Mouse (Mus musculus) cerebellum, postnatal 25 days (tissue): ENCODE data around the gene Ociad1.
"Not testable (repeated sequence)": the region's sequence is repeated elsewhere in the genome, so short reads cannot be mapped to it uniquely, and the experiment has no call there.

Source experiments
- DNase-seq, 2 experiments: peaks; one replicate each; pipeline ENCODE4 v3.0.0; 2021; ENCODE audit warnings: mixed read lengths in 2 of 2

The Ociad1 gene

DNA sequence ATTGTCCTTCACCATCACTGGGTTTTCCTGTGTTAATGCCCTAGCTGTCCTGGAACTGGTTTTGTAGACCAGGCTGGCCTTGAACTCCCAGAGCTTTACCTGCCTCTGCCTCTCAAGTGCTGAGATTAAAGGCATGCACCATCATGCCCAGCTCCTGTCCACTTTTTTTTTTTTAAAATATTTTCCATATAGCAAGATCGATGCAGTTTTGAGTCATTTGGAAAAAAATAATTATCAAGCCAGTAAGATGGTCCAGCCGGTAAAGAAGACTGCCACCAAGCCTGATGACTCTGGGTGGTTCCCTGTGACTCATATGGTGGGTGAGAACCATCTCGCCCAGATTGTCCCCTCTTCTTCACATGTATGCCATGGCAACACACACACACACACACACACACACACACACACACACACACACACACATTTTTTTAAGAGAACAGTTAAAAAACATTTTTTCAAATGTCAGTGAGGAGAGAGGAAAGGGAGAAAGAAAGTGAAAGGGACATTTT, 7.1 kb upstream of the Ociad1 start:
- no peak for DNase-seq

DNA sequence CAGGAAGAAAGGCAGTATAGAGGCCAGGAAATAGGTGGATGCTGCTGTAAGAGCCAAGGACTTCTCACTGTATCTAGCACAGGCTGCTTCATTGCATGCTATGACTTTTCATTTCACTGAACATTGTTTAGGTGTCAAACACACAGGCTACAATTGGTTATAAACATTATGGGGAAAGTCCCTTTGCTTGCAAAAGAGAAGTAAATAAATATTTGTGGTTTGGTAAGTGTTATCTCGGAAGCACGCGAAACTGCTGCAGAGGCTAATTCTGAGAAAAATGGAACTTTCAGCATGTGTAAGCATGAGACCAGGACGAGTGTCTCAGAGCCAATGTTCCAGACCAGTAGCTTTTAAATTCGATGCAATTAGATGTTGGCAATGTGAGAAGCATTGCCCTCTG, 6.0 kb upstream of the Ociad1 start:
- no peak for DNase-seq

DNA sequence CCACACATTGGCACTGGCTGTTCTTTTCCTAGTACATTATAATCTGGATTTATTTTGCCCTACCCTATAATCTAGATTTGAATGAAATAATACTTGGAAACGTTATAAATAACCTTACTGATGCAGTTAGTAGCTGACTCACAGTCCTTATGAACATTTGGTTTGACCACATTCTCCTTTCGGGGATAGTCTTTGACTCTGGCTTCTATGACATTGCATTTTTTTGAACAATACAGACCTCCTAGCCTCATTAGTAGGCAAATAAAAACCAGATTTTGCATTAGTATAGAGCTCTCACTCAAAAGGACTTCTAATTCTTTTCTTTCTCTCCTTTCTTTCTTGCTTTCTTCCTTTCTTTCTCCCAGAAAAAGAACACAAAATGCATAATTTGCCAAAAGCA, 2.7 kb upstream of the Ociad1 start:
- no peak for DNase-seq

DNA sequence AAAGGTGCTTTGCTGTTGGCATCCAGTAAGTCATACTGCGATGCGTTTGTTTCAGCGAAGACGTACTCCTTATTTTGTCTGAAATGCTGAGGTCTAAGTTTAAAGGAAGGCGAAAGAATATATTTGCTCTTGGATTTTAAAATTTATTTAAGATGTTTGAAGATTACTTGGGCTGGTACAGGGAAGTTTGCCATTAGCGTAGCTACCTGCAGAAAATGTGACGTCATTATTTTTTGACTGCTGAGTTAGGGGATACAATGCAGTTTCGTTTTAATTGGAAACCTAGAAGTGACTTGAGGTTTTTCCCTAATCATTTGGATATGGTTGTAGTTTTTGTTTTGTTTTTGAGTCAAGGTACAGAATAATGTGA, 859 bp downstream of the Ociad1 start:
- no peak for DNase-seq

DNA sequence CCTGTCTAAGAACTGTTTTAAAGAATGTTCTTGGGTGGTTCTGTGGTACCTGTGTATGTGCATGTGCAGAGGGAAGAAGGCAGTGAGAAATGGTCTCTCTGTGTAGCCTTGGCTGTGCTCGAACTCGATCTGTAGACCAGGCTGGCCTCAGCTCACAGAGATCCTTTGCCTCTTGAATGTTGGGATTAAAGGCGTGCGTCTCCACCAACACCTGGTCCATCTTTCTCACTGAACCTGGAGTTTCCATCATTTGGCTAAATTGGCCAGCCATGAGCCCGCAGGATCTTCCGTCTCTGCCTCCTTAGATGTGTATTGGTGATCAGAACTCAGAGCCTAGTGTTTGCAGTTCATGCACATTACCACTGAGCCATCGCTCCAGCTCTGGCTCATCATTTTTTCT, 2.4 kb downstream of the Ociad1 start:
- DNase-seq: no peak

DNA sequence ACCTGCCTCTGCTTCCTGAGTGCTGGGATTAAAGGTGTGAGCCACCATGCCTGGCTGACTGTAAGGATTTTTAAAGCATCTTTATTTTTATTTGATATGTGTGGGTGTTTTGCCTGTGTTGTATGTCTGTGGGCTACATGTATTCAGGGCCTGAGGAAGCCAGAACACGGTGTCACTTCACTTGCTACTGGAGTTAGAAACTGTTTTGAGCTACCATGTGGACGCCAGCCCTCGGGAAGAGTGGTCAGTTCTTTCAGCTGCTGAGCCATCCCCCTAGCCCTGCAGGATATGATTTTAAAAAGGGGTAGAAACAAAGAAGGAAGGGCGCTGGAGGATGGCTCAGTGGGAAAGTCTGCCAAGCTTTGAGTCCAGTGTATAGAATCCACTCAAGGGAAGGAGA, 3.3 kb downstream of the Ociad1 start:
- no peak for DNase-seq

DNA sequence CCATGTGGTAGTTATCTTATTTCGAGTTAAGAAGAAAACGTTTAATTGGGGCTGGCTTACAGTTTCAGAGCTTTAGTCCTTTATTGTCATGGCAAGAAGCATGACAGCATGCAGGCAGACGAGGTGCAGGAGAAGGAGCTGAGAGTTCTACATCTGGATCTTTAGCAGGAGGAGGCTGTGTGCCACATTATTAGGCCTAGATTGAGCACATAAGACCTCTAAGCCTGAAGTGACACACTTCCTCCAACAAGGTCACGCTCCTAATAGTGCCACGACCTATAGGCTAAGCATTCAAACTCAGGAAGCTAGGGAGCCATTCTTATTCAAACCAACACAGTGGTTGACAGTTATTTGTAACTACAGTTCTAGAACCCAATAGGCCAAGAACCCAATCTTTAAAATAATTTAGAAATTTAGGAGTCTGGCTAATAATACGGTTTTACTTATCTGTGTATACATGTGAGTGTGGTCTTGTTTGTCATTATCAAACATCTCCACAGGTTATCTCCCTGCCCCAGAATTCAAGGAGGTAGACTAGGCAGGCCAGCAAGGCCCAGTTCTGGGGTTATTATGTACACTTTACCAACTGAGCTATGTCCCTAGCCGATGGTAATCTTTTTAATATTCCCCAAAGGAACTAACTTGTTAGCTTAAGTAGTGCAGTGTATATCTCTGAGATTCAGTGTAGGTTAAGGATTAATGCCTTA, 9.2 kb downstream of the Ociad1 start:
- no peak for DNase-seq

DNA sequence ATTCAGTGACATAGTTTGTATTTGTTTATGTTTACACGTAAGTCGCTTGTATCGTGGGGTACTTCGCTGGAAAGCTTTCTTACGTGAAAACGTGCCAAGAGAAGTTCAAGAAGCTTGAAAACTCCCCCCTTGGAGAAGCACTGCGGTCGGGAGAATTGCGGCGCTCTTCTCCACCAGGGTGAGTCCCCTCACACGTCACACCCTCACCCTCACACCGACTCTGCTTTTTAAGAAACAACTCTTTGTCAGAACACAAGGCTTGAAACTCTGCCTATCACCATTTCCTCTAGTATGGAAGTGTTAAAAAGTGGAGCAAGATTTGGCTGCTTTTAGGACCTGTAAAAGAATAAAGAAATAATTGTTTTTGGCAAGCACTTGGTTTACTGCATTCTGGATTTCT, 11.9 kb downstream of the Ociad1 start:
- DNase-seq: no peak

DNA sequence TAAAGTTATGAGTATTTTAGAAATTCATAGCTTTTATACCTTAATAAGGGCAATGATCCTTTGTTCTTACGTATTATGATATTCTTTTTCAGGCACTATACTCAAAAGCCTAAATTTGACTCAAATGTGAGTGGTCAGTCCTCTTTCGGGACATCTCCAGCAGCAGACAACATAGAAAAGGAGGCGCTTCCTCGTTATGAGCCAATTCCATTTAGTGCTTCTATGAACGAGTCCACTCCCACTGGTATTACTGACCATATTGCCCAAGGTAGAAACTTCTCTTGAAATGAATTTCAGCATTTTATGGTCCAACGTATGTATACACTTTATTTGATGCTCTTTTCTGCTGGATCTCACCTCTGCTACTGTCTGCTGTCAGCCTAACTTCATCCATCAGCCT, 13.9 kb downstream of the Ociad1 start:
- no peak for DNase-seq

DNA sequence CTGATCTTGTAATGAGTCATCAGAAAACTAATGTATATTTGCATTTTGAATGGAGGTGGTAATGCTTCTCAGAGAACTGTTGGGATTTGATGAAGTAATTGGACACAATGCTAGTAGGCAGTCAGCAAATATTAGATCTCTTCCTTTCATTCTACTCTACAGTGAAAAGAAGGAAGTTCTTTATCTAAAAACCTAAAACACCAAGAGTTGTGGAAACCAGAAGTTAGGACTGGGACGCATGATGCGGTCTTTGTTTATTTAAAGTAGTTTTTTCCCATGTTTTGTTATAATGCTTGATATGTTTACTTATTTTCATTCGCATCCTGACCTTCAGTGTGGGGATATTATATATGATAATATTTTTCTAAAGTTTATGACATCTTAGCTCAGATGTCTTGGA, 14.7 kb downstream of the Ociad1 start:
- DNase-seq: no peak

DNA sequence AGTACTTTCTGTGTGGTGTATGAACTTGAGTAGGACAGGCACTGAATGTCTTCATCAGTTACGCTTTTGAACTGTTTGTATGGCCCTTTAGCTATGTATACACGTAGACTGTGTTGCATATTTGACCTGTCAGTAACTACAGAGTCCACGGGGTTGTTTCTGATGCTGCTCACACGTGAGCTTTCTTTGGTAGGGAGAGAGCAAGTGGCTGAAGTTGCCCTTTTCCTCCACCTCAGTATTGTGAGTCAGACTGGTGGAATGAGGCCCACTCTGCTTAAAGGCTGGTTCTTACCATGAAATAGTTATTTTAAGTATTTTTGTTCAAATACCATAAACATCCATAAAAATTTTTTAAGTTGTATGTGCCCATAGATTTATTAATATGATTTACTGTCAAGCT, 16.9 kb downstream of the Ociad1 start:
- DNase-seq: no peak

DNA sequence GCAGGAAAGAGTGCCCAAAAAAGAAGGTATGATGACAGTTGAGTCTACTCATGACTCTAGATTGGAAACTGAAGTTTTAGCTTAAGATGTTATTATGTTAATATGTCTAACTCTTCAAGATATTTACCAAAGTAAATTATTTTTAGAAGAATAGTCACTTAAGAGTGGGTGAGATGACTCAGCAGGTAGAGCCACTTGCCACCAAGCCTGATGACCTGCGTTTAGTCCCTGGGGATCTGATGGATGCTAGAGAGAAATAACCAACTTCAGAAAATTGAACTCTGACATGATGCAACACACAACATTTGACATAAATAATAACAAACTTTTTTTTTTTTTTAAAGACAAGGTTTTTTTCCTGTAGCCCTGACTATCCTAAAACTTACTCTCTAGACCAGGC, 17.8 kb downstream of the Ociad1 start:
- DNase-seq: no peak

DNA sequence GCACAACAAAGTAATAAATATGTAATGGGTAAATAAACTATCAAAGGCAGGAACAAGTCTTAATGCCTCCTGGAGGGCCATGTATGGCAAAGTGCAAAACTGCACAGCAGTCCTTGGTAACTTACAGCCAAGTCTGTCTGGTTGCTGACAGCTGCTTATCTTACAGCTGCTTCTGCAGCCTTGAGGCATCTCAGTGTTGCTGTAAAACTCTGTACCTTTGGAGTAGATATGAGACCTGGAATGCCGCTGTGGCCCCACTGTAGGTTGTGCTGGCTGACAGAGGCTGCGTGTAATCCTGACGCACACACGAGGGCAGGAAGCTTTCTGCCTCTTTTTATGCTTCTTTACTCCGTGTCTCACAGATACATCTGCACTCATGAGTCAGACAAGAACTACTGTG, 18.9 kb downstream of the Ociad1 start:
- no peak for DNase-seq

DNA sequence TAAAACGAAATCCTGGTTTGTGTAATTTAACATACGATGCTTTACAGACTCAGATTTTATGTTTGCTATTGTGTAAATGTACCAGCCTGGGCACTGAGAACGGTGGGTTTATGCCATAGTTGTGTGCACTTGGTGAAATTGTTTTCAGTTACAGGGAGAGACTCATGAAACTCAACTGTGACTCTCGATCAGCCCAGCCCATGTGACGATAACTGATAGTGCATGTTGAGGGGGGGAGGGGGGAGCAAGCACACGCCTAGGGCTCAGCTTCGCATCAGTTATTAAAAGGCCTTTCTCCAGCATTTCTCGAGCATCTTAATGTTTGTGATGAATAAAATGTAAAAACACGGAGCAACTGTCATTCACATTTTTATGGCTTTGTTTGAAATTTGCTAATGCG, 21.0 kb downstream of the Ociad1 start:
- DNase-seq: no peak

DNA sequence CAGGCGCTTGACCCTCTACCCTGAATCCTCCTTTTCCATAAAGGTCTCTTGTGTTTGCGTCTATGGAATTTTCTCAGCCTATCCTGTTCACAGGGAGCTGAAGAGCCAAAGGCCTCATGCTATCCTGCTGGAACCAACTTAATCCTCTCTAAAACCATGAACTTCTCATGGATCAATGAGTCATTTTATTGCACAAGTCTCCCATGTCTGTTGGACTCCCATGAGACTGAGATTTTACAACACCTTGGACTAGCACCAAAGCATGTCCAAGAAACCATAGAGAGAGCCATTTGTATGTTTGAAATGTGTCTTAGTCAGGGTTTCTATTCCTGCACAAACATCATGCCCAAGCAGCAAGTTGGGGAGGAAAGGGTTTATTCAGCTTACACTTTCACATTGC, 22.1 kb downstream of the Ociad1 start:
- no peak for DNase-seq

DNA sequence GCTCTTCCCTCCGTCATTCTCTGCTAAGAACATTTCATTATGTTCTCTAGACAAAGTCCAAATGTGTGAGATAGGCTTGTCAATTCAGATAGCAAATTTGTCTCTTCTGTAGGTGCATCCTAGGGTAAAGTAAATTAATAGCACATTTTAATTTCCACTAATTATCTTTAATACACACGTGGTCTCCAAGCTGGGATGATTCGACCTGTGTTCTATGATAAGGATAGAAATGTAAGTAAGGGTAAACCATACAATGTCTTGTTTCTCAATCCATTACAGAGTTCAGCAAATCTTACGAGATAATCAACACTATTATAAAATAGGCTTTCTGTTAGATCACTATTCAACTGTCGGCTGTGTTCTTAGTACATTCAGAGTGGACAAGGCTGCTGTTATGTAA, 26.7 kb downstream of the Ociad1 start:
- no peak for DNase-seq

DNA sequence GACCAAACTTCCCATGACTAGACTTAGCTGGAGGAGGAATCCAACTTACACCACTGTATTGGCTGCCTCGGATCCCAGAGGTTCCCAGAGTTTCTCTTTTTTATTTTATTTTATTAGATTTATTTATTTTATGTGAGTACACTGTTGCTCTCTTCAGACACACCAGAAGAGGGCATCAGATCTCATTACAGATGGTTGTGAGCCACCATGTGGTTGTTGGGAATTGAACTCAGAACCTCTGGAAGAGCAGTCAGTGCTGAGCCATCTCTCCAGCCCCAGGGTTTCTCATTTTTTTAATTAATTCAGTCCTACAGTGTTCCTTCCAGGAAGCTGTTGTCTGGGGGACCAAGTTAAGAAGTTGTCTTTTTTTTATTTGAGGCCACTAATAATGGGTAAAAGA, 30.1 kb downstream of the Ociad1 start:
- not testable (repeated sequence) for DNase-seq

DNA sequence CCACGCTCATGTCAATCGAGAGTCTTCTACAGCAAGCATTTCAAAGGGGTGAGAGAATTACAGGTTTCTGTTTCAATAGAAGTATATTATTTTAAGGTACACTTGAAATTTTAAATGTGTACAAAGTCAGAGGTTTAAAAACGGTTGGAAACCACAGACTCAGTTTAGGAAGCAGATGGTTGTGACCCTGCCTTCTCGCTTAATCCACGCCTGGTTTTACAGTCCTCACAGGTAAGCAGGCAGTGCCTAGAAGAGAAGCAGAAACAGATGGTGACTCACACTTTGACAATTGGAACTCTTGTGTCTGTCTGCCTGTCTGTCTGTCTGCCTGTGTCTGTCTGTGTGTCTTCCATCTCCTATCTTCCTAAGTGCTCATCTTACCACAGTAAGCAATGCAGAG, 31.0 kb downstream of the Ociad1 start:
- DNase-seq: no peak

DNA sequence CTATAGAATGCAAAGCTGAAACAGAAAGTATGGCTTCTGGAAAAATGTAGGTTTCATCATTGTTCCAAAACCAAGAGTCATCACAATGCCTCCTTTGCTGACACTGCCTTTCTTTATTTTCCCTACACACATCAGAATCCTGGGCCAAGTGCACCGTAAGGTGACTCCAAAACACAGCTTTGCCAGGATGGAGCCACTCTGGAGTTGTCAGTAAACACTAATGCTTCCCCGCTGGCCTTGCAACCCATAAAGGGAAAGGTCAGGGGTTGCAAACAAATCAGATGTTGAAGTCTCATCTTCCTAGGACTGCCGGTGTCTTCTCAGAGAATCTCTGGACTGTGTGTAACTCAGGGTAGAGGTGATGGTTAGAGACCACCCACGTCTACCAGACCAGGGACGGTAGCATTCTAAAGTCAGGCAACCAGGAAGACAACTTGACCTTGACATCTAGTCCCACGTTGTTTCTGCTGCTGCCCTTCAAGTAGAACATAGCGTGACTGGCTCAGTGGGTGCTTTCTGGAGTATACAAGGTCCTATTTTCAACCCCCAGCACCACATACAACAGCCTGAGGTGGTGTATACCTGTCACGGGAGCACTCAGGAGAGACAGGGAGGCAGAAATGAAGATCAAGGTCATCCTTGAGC, 32.1 kb downstream of the Ociad1 start:
- no peak for DNase-seq

DNA sequence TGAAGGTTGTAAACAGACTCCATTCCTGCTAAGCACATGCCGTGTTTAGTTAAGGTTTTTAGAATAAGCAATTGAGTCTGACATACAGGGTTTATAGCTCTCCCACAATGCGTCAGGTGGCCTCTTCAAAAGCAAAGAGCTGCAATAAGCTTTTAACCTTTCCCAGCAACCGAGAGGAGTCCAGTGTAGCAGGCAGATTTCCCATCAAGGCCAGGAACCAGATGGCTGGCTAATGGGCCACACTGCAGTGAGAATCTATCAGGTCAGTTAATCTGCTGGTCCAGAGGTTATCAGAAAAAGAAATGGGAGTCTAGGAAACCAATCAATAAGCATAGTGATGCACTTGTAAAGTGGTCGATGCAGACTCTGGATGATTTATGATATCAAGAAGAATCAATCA, 38.4 kb downstream of the Ociad1 start:
- DNase-seq: no peak

DNA sequence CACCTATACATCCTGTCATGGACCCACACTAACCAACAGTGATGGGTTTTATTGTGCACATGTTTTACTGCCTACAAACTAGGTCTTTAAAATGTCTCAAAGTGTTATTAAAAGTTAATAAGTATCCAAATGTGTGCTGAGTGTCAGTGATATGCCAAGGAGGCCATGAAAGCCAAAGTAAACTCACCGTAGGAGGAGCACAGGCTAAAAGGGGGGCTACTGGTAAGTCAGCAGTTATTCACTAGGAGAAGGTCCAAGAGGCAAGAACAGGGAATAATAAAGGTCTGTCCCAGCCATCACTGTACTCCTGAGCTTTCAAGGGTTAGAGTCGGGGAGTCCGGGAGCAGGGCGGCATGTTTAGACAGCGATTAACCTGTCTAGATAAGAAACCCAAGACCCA, 43.9 kb downstream of the Ociad1 start:
- no peak for DNase-seq

DNA sequence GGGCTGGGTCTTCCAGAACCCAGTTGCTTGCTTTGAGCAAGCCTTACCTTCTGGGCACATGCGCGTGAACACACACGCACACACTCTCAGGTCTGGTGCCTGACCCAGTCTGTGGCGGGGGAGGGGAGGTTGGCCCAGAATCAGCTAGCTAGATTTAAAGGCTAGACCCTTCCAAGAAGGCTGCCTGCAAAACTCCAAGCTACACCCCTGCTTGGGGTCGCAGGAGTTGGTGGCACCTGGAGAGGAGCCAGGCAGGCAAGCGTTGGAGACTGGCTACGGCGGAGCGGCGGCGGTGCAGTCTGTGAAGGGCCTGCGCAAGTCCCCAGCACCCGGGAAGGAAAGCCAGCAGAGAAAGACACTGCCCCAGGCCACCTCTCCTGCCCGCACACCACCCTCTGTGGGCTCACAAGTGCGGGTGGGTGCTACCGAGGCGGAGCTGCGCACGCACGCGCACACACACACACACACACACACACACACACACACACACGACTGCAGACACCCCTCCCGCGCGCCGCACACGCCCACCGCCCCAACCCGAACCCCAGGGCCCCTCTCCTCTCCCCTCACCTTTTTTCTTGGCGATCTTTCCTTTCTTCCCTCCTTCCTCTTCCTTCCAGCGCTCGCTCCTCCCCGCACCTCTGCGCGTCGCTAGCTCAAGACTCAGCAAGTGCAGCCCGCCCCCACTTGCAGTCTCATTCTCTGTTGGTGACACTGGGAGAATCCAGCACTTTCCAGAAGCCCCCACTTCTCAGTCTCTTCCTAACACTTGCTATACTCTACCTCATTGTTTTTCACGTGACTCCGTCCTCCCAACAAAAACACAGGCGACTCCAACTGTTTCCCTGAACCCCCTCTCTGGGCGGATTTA, 45.6 kb downstream of the Ociad1 start:
- peak; percentile 61 to 65 for DNase-seq

DNA sequence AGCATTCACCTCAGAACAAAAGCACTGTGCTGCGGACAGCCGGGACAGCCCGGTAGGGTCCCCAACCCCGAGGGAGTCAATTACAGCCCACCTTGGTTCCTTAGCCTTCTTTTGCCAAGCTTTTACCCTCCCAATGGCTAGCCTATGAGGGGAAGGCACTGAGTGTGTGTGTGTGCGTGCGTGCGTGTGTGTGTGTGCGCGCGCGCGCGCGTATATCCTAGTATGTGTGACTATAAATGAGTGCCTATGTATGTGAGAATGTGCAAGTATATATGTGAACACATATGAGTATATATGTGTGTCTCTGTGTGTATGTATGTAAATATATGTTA, 46.2 kb downstream of the Ociad1 start:
- DNase-seq: peak in 1 of 2 experiments; percentile 26
